Mouse (Mus musculus): Measurements from ENCODE around the gene Hoxa6.

Hoxa6 gene

DNA sequence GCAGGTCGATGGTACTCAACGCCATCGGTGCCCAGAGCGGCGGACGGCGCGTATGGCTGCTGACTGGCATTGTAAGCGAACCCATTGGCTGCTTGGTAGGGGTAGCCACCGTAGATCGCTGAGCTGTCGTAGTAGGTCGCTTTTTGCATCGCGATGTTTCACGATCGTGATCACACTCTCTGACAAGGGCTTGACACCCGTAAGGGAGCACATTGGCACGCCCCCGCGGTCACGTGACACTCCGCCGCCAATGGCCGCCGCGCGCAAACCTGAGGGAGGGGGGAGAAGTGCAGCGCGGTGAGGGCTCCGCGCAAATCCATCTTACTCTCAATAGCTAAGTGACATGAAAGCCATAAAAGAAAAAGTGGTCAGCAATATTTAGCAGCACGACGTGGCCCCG, 36.0 kb downstream of the Hoxa6 start:
- ChIA-PET CTCF (interaction anchor here (0.5 to 1.5 kb wide), 7 partner anchors 12 to 688 kb away, joined by 3 to 13 read pairs (median 4); partner anchors contain the start of genes Hoxa10 (in 2 of the 4) and Hoxa7 (in 1 of the 4)), POLR2A (interaction anchor here in 3 of 4 experiments (0.6 to 9.7 kb wide), 23 partner anchors 9 to 731 kb away, joined by 3 to 75 read pairs (median 3); partner anchors contain the start of genes Hoxa1 (in 2 of the 3), Hoxa4 (in 1 of the 3), Hoxa5 (in 1 of the 3) and Hoxa9 (in 1 of the 3))

GRCm38 (mm10) chr6:52171938-52172337, 36.6 kb downstream of the Hoxa6 start:
- ChIA-PET POLR2A (interaction anchor here (0.6 to 9.7 kb wide), 21 partner anchors 9 to 871 kb away, joined by 3 to 75 read pairs (median 3); partner anchors contain the start of genes Hoxa1 (in 2 of the 4), Hoxa4 (in 1 of the 4), Hoxa9 (in 1 of the 4) and Skap2 (in 1 of the 4)), CTCF (interaction anchor here in 2 of 4 experiments (0.5 to 1.5 kb wide), 5 partner anchors 12 to 687 kb away, joined by 3 to 6 read pairs (median 4); partner anchors contain the start of genes Hoxa10 (in 1 of the 2) and Hoxa7 (in 1 of the 2))

GRCm38 (mm10) chr6:52171331-52171730, 37.2 kb downstream of the Hoxa6 start:
- POLR2A ChIA-PET: interaction anchor here (0.6 to 9.7 kb wide), 11 partner anchors 8 to 804 kb away, joined by 3 to 75 read pairs (median 3); partner anchors contain the start of genes Hoxa1 (in 3 of the 4), Hoxa5 (in 1 of the 4) and Hoxa7 (in 1 of the 4)
- CTCF ChIA-PET: interaction anchor here in 1 of 4 experiments (1.5 kb wide), 1 partner anchor 11 kb away, joined by 4 read pairs; no protein-coding TSS in a partner anchor

DNA sequence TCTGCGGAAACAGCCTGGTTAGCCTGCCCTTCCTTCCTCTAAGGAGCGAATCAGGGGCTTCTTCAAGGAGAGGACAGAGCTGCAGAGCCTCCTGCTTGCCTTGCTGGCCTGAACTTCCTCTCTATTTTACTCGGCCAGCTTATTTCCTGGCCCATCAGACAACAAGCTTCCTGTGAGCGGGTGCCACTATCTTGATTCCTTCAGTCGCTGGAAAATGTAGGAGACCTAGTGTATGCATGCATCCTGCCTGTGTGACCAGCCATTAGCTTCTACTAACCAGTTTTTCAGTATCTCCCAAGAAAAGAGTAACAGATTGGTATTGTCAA, 37.7 kb downstream of the Hoxa6 start:
- ChIA-PET POLR2A (interaction anchor here (0.6 to 9.7 kb wide), 7 partner anchors 11 to 804 kb away, joined by 3 to 75 read pairs (median 3); partner anchors contain the start of genes Hoxa1 (in 3 of the 4), Hoxa5 (in 1 of the 4) and Hoxa7 (in 1 of the 4)), CTCF (no interaction called here)

DNA sequence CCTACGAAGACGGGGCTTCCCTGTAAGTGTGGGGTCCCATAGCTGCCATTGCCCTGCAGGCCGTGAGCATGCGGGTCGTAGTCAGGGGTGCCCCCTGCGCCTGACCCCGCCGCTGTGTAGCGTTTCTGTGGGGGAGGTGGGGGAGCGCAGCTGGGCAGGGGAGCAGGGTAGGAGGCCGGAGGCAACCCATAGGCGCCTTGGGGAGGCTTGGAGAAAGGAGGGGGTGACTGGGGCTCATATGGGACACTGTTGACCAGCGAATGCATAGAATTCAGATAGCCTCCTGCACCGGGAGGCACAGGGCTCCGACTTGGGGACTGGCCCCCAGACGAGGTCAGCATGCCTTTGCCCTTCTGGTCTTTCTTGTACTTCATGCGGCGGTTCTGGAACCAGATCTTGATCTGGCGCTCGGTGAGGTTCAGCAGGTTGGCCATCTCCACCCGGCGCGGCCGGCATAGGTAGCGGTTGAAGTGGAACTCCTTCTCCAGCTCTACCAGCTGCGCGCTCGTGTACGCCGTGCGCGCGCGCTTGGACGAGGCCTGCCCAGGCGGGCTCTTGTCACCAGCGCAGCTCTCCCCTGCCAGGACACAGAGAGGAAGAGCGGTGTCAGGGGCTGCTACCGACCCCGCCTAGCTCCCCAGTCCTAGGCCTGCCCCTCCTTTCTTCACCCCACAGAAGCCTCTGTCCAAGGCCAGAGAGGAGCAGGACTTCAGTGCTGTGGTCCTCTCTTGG, 38.2 kb downstream of the Hoxa6 start:
- POLR2A ChIA-PET: interaction anchor here (0.6 to 9.7 kb wide), 7 partner anchors 10 to 803 kb away, joined by 3 to 75 read pairs (median 3); partner anchors contain the start of genes Hoxa1 (in 3 of the 4), Hoxa5 (in 1 of the 4) and Hoxa7 (in 1 of the 4)
- CTCF ChIA-PET: interaction anchor here in 1 of 4 experiments (0.6 kb wide), 1 partner anchor 27 kb away, joined by 3 read pairs; no protein-coding TSS in a partner anchor

- CTCF ChIA-PET: interaction anchor here in 1 of 4 experiments (0.6 kb wide), 1 partner anchor 28 kb away, joined by 3 read pairs; no protein-coding TSS in a partner anchor
- POLR2A ChIA-PET: interaction anchor here in 1 of 4 experiments (2.0 kb wide), 1 partner anchor 11 kb away, joined by 12 read pairs; the partner anchor contains the start of gene Hoxa1
Measured at GRCm38 (mm10) chr6:52169499-52170165, 38.9 kb downstream of the Hoxa6 start.

GRCm38 (mm10) chr6:52168191-52169055, 40.1 kb downstream of the Hoxa6 start:
- ChIA-PET CTCF (interaction anchor here in 2 of 4 experiments (0.6 to 1.8 kb wide), 4 partner anchors 43 to 72 kb away, joined by 3 to 8 read pairs (median 3); partner anchors contain the start of gene Hoxa10 (in 2 of the 2)), POLR2A (interaction anchor here in 2 of 4 experiments (0.9 to 1.9 kb wide), 7 partner anchors 9 to 726 kb away, joined by 3 to 7 read pairs (median 5); partner anchors contain the start of genes 5730596B20Rik (in 1 of the 2) and Hoxa1 (in 1 of the 2))

- ChIA-PET CTCF (interaction anchor here in 3 of 4 experiments (0.6 to 1.8 kb wide), 4 partner anchors 44 to 73 kb away, joined by 3 to 8 read pairs (median 6); partner anchors contain the start of gene Hoxa10 (in 2 of the 3)), POLR2A (interaction anchor here in 3 of 4 experiments (1.0 to 1.9 kb wide), 8 partner anchors 9 to 725 kb away, joined by 3 to 7 read pairs (median 4); partner anchors contain the start of genes 5730596B20Rik (in 1 of the 3), Hoxa1 (in 1 of the 3) and Hoxa7 (in 1 of the 3))
Measured at GRCm38 (mm10) chr6:52167736-52168161, 40.8 kb downstream of the Hoxa6 start.

DNA sequence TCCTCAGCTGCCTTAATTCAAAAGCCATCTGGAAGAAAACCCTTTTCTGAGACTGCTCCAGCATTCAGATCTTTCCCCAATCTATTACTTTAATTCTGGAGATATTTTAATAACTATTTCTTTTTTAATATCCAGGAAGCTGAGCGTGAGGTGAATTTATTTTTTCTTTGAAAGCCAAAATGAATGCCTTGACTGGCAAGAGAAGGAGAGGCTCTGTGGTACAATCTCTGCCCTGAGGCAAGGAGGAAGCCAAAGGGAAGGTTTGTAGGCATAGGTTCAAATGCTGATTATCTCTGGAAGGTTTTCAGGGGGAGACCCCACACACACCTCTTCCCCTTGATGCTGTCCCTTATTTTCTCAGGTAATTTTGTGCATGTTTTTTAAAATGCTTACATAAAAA, 41.3 kb downstream of the Hoxa6 start:
- CTCF ChIA-PET: interaction anchor here in 3 of 4 experiments (0.6 to 1.8 kb wide), 4 partner anchors 12 to 55 kb away, joined by 3 to 8 read pairs (median 6); no protein-coding TSS in a partner anchor

GRCm38 (mm10) chr6:52166431-52167077, 42.0 kb downstream of the Hoxa6 start:
- CTCF ChIA-PET: interaction anchor here in 2 of 4 experiments (0.7 kb wide), 2 partner anchors 11 to 57 kb away, joined by 5 to 9 read pairs; no protein-coding TSS in a partner anchor
- POLR2A ChIA-PET: interaction anchor here in 2 of 4 experiments (0.8 to 1.5 kb wide), 4 partner anchors 8 to 55 kb away, joined by 3 to 6 read pairs (median 4); partner anchors contain the start of gene Hoxa7 (in 1 of the 2)

More for the DNA sequence above, 41.3 kb downstream of the Hoxa6 start:
- POLR2A ChIA-PET: interaction anchor here in 2 of 4 experiments (0.8 to 1.9 kb wide), 6 partner anchors 8 to 54 kb away, joined by 3 to 6 read pairs (median 6); partner anchors contain the start of genes 5730596B20Rik (in 1 of the 2) and Hoxa7 (in 1 of the 2)

DNA sequence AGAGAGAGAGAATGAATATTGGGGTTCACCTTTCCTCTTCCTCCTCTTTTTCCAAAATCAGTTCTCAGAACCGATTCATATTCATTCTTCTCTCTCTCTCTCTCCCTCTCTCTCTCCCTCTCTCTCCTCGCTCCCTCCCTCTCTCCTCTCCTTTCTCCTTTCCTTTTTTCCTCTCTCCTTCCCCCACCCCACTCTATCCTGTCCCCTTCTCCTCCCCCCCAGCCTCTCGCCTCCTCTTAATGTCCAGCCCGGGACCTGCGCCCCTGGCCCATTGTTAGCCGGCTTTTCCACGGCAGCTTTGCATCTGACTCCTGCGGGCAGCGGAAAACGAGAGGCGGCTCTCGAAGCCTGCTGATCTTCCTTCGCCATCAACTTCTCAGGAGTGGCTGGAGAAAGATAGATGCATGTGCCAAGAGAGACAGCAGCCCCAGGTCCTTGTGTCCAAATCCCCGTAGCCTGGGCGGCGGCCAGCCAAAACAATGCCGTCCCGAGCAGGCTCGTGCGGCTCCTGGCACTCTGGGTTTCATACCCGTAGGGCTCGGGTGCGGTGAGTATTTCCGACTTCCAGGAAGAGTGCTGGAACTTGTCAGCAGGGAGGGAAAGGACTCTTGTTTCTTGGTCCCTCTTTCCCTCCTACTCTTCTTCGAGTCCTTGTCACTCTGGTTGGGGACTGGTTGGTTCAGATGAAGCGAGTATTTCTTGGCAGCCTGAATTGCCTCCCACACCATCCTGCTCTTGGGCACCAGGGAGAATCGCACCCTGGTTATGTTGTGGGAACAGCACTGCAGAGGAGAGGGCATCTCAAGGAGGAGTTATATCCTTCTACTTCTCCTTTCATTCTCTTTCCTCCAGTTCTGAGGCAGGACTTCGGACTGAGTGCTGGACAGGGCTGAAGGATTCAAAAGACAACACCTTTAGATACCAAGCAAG, 42.8 kb downstream of the Hoxa6 start:
- ChIA-PET POLR2A (no interaction called here), CTCF (no interaction called here)

- ChIA-PET POLR2A (interaction anchor here in 1 of 4 experiments (2.6 kb wide), 1 partner anchor 7 kb away, joined by 10 read pairs; no protein-coding TSS in a partner anchor), CTCF (no interaction called here)
Measured at GRCm38 (mm10) chr6:52164626-52165440, 43.7 kb downstream of the Hoxa6 start, which contains the start of gene Hoxa2. Hoxa2 (minus strand) TSS chr6:52164831.

DNA sequence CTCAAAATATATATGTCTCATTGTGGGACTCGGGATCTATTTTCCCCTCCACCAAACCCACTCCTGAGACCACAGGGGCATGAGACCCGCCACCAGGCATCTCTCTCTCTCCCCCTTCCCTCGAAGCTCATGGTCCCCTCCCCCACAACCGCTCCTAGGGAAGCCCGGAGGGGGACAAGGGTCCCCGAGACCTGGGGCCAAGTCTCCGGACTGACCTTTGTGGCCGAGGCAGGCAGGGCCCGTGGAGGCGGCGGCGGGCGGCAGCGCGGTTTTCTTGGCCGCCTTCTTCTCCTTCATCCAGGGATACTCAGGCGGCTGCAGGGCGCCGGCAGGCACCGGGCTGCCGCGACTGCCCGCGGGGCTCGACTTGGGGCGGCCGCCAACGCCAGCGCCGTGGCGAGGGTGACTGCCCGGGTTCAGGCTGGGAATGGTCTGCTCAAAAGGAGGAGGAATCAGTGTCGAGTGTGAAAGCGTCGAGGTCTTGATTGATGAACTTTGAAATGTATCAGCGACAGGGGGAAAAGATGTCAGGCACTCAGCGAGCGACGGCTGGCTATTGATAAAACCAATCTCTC, 44.4 kb downstream of the Hoxa6 start:
- ChIA-PET CTCF (interaction anchor here in 2 of 4 experiments (0.7 to 1.1 kb wide), 3 partner anchors 42 to 107 kb away, joined by 3 to 4 read pairs (median 3); no protein-coding TSS in a partner anchor), POLR2A (interaction anchor here in 2 of 4 experiments (1.1 to 8.0 kb wide), 3 partner anchors 8 to 15 kb away, joined by 3 to 75 read pairs (median 10); partner anchors contain the start of gene 5730596B20Rik (in 1 of the 2))

Measured in embryonic stem cell, embryonic (primary cell).